Mouse (Mus musculus): ENCODE data around the gene Iqsec1. TPM values are rescaled to one million over a fixed set of nuclear protein-coding genes. Genes with fewer than 3 reads are reported as not detected.

Gene Iqsec1
- polyA plus RNA-seq, 1 experiment from 2014 or later = 15.0 TPM

GRCm38 (mm10) chr6:91001566-91001965 is 13.1 kb upstream of the Iqsec1 start:
- H3K36me3 ChIP-seq (replicated peaks) = no peaks in the 10 kb centered on the region
- no peaks in the 10 kb centered on the region for H3K9me3 ChIP-seq
- H3K9ac ChIP-seq = no peak overlapping the region
- WGBS = 34% methylated on average over 7 of the region's 7 CpGs
- H3K4me1 ChIP-seq = peaks cover 12% of the 10 kb centered on the region
- no peak overlapping the region for H3K4me3 ChIP-seq (replicated peaks)
- 0 out of 2 replicates have a peak overlapping the region, but pooled peaks have one; percentile 36 for H3K27ac ChIP-seq
- ATAC-seq (ENCODE audit: low FRiP score) = no peak
- 0 out of 2 replicates have a peak overlapping the region, but pooled peaks have one; percentile 44 for H3K4me2 ChIP-seq
- H3K27me3 ChIP-seq = peaks cover 4% of the 10 kb centered on the region; the same call in 1 of the 2 replicates

- Histone ChIP-seq H3K9ac (no peak overlapping the region), H3K27ac (peak overlapping the region; percentile 36; the same call in 1 of the 2 replicates), H3K4me1 (peaks cover 12% of the 10 kb centered on the region), H3K36me3 (replicated peaks) (no peaks in the 10 kb centered on the region), H3K4me3 (replicated peaks) (peak overlapping the region; percentile 14; the same call in 1 of the 2 replicates), H3K4me2 (peak overlapping the region; percentile 44), H3K27me3 (peaks cover 4% of the 10 kb centered on the region; the same call in 1 of the 2 replicates), H3K9me3 (no peaks in the 10 kb centered on the region)
- ATAC-seq (ENCODE audit: low FRiP score) = peak; percentile 68; the same call in 1 of the 2 replicates
- 8% methylated on average over 15 of the region's 15 CpGs for WGBS
Observed at GRCm38 (mm10) chr6:91000819-91001525, 12.5 kb upstream of the Iqsec1 start.

- Histone ChIP-seq H3K4me2 (no peak overlapping the region), H3K4me3 (replicated peaks) (no peak overlapping the region), H3K9ac (no peak overlapping the region), H3K27ac (no peak overlapping the region), H3K27me3 (peaks cover 4% of the 10 kb centered on the region; the same call in 1 of the 2 replicates), H3K9me3 (no peaks in the 10 kb centered on the region), H3K36me3 (replicated peaks) (no peaks in the 10 kb centered on the region), H3K4me1 (peaks cover 12% of the 10 kb centered on the region)
- 92% methylated on average over 4 of the region's 4 CpGs for WGBS
- ATAC-seq (ENCODE audit: low FRiP score) = no peak
Observed at GRCm38 (mm10) chr6:90999176-90999575, 10.7 kb upstream of the Iqsec1 start.

- Histone ChIP-seq H3K4me2 (no peak overlapping the region), H3K4me3 (replicated peaks) (no peak overlapping the region), H3K27me3 (peaks cover 4% of the 10 kb centered on the region; the same call in 1 of the 2 replicates), H3K27ac (no peak overlapping the region), H3K36me3 (replicated peaks) (no peaks in the 10 kb centered on the region), H3K9ac (no peak overlapping the region), H3K9me3 (peaks cover 6% of the 10 kb centered on the region; the same call in 1 of the 2 replicates), H3K4me1 (peaks cover 12% of the 10 kb centered on the region)
- WGBS = 95% methylated on average over 3 of the region's 3 CpGs
- no peak for ATAC-seq (ENCODE audit: low FRiP score)
Observed at GRCm38 (mm10) chr6:90997025-90997424, 8.5 kb upstream of the Iqsec1 start.

- 91% methylated on average over 2 of the region's 2 CpGs for WGBS
Observed at GRCm38 (mm10) chr6:90996181-90996580, 7.7 kb upstream of the Iqsec1 start.

GRCm38 (mm10) chr6:90988299-90988625 is 223 bp downstream of the Iqsec1 start:
- WGBS = under 1% methylated on average over 33 of the region's 59 CpGs
- peak; percentile 41 for ATAC-seq (ENCODE audit: low FRiP score)
- peaks cover 8% of the 10 kb centered on the region for H3K9me3 ChIP-seq
- peaks cover 10% of the 10 kb centered on the region for H3K4me1 ChIP-seq
- peak overlapping the region; percentile 76; the same call in 1 of the 2 replicates for H3K27ac ChIP-seq
- H3K9ac ChIP-seq = peak overlapping the region; percentile 71
- no peaks in the 10 kb centered on the region for H3K36me3 ChIP-seq (replicated peaks)
- peak overlapping the region; percentile 99 for H3K4me2 ChIP-seq
- peaks cover 23% of the 10 kb centered on the region for H3K27me3 ChIP-seq
- peak overlapping the region; percentile 77 for H3K4me3 ChIP-seq (replicated peaks)

More at GRCm38 (mm10) chr6:90996181-90996580, 7.7 kb upstream of the Iqsec1 start:
- Histone ChIP-seq H3K9ac (no peak overlapping the region), H3K4me2 (no peak overlapping the region), H3K36me3 (replicated peaks) (no peaks in the 10 kb centered on the region), H3K4me1 (peaks cover 7% of the 10 kb centered on the region), H3K4me3 (replicated peaks) (no peak overlapping the region), H3K9me3 (peaks cover 6% of the 10 kb centered on the region; the same call in 1 of the 2 replicates), H3K27ac (no peak overlapping the region), H3K27me3 (peaks cover 4% of the 10 kb centered on the region; the same call in 1 of the 2 replicates)
- ATAC-seq (ENCODE audit: low FRiP score) = no peak

GRCm38 (mm10) chr6:90987561-90988298 is 755 bp downstream of the Iqsec1 start:
- H3K27ac ChIP-seq = peak overlapping the region; percentile 76; the same call in 1 of the 2 replicates

GRCm38 (mm10) chr6:90984101-90984500 is 4.4 kb downstream of the Iqsec1 start:
- Histone ChIP-seq H3K4me3 (replicated peaks) (no peak overlapping the region), H3K4me1 (peaks cover 10% of the 10 kb centered on the region), H3K9me3 (no peaks in the 10 kb centered on the region), H3K4me2 (no peak overlapping the region), H3K27ac (no peak overlapping the region), H3K9ac (no peak overlapping the region), H3K27me3 (peaks cover 23% of the 10 kb centered on the region), H3K36me3 (replicated peaks) (no peaks in the 10 kb centered on the region)
- ATAC-seq (ENCODE audit: low FRiP score) = no peak
- 65% methylated on average over 3 of the region's 3 CpGs for WGBS

More at GRCm38 (mm10) chr6:90987561-90988298, 755 bp downstream of the Iqsec1 start:
- Histone ChIP-seq H3K36me3 (replicated peaks) (no peaks in the 10 kb centered on the region), H3K4me2 (peak overlapping the region; percentile 99), H3K27me3 (peaks cover 23% of the 10 kb centered on the region), H3K4me3 (replicated peaks) (peak overlapping the region; percentile 77), H3K4me1 (peaks cover 10% of the 10 kb centered on the region), H3K9me3 (peaks cover 8% of the 10 kb centered on the region; the same call in 1 of the 2 replicates), H3K9ac (peak overlapping the region; percentile 71)
- under 1% methylated on average over 52 of the region's 76 CpGs for WGBS
- peak; percentile 5; the same call in 1 of the 2 replicates for ATAC-seq (ENCODE audit: low FRiP score)

- Histone ChIP-seq H3K4me1 (peaks cover 9% of the 10 kb centered on the region), H3K36me3 (replicated peaks) (no peaks in the 10 kb centered on the region), H3K9me3 (no peaks in the 10 kb centered on the region), H3K4me2 (no peak overlapping the region), H3K27me3 (no peaks in the 10 kb centered on the region), H3K9ac (no peak overlapping the region), H3K4me3 (replicated peaks) (no peak overlapping the region), H3K27ac (no peak overlapping the region)
- ATAC-seq (ENCODE audit: low FRiP score) = no peak
- WGBS = 80% methylated on average over 2 of the region's 2 CpGs
Observed at GRCm38 (mm10) chr6:90974279-90974678, 14.2 kb downstream of the Iqsec1 start.

GRCm38 (mm10) chr6:90969341-90969871 is 19.1 kb downstream of the Iqsec1 start:
- H3K9me3 ChIP-seq = no peaks in the 10 kb centered on the region
- no peak overlapping the region for H3K9ac ChIP-seq
- WGBS = 32% methylated on average over 2 of the region's 2 CpGs
- H3K4me2 ChIP-seq = no peak overlapping the region
- H3K36me3 ChIP-seq (replicated peaks) = no peaks in the 10 kb centered on the region
- no peak overlapping the region for H3K4me3 ChIP-seq (replicated peaks)
- no peaks in the 10 kb centered on the region for H3K27me3 ChIP-seq
- ATAC-seq (ENCODE audit: low FRiP score) = no peak
- H3K27ac ChIP-seq = 0 out of 2 replicates have a peak overlapping the region, but pooled peaks have one; percentile 42
- peaks cover 11% of the 10 kb centered on the region for H3K4me1 ChIP-seq

- Histone ChIP-seq H3K4me3 (replicated peaks) (no peak overlapping the region), H3K4me1 (peaks cover 7% of the 10 kb centered on the region; the same call in 1 of the 2 replicates), H3K36me3 (replicated peaks) (no peaks in the 10 kb centered on the region), H3K9ac (no peak overlapping the region), H3K27ac (no peak overlapping the region), H3K9me3 (no peaks in the 10 kb centered on the region), H3K4me2 (no peak overlapping the region), H3K27me3 (no peaks in the 10 kb centered on the region)
- no peak for ATAC-seq (ENCODE audit: low FRiP score)
- 77% methylated on average over 4 of the region's 4 CpGs for WGBS
Observed at GRCm38 (mm10) chr6:90953349-90953748, 35.1 kb downstream of the Iqsec1 start.

GRCm38 (mm10) chr6:90950936-90951335 is 37.5 kb downstream of the Iqsec1 start:
- 86% methylated on average over 2 of the region's 2 CpGs for WGBS
- H3K36me3 ChIP-seq (replicated peaks) = no peaks in the 10 kb centered on the region
- no peak overlapping the region for H3K4me2 ChIP-seq
- no peaks in the 10 kb centered on the region for H3K9me3 ChIP-seq
- H3K27ac ChIP-seq = no peak overlapping the region
- ATAC-seq (ENCODE audit: low FRiP score) = no peak
- no peak overlapping the region for H3K4me3 ChIP-seq (replicated peaks)
- H3K9ac ChIP-seq = no peak overlapping the region
- H3K4me1 ChIP-seq = peaks cover 11% of the 10 kb centered on the region
- no peaks in the 10 kb centered on the region for H3K27me3 ChIP-seq

Measured in forebrain, embryonic 12.5 days (tissue).